Mouse (Mus musculus) heart, postnatal 0 days (tissue): ENCODE data around the gene B4galnt2.

Experiments used
- CTCF ChIP-seq: IDR thresholded peaks from 2 replicates; pipeline ENCODE4 v1.5.1; 2016; ENCODE audit warnings: antibody characterized with exemption, control low read depth, low read depth
- EP300 ChIP-seq: IDR thresholded peaks from 2 replicates; pipeline ENCODE4 v1.6.1; 2016; ENCODE audit warnings: antibody characterized with exemption, low read depth

DNA sequence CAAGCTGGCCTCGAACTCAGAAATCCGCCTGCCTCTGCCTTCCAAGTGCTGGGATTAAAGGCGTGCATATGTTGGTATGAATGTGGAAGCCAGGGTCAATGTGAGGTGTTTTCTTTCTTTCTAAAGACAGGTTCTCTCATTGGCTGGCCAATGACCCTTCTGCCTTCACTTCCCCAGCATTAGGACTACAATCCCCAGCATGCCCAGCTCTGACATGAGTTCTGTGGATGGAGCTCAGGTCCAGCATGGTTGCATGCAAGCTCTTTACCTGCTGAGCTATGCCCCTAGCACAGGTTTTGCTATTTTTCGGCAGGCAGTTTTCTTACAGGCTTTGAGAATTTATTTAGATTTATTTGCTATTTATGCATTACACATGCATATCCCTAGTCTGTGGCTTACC is 57.4 kb downstream of the B4galnt2 start:
- TF ChIP-seq CTCF (no peak), EP300 (no peak)
